Mouse (Mus musculus) myocyte (in vitro differentiated cells): ENCODE measurements around the gene 4930404N11Rik. TPM values are rescaled to one million over a fixed set of nuclear protein-coding genes. Genes with fewer than 3 reads are reported as not detected.

Experiments used
- H3K27me3 ChIP-seq: one replicate; pipeline ENCODE4 v1.6.1; 2011; ENCODE audit not compliant: control insufficient read depth, insufficient read depth, insufficient read length
- H3K36me3 ChIP-seq: one replicate; pipeline ENCODE4 v1.6.1; 2011; ENCODE audit not compliant: control insufficient read depth, insufficient read depth
- H3K4me2 ChIP-seq: one replicate; pipeline ENCODE4 v1.6.1; 2011; ENCODE audit warnings: low read depth, control low read depth
- H3K4me3 ChIP-seq: one replicate; pipeline ENCODE4 v1.5.1; 2011; ENCODE audit warnings: mild to moderate bottlenecking, control low read depth, moderate library complexity
- H3K79me2 ChIP-seq: one replicate; pipeline ENCODE4 v1.6.1; 2011; ENCODE audit not compliant: control insufficient read depth, insufficient read depth
- H3ac ChIP-seq: one replicate; pipeline ENCODE4 v1.6.1; 2011; ENCODE audit not compliant: control insufficient read depth, insufficient read length
- CEBPB ChIP-seq: IDR thresholded peaks from 2 replicates; pipeline ENCODE4 v1.6.1; 2011; ENCODE audit warnings: mild to moderate bottlenecking, moderate library complexity; ENCODE audit not compliant: poor library complexity, insufficient read depth, severe bottlenecking
- E2F4 ChIP-seq: IDR thresholded peaks from one replicate; pipeline ENCODE4 v1.6.1; 2011; ENCODE audit warnings: mild to moderate bottlenecking, control low read depth, moderate library complexity; ENCODE audit not compliant: insufficient read depth
- MAX ChIP-seq: IDR thresholded peaks from one replicate; pipeline ENCODE4 v1.6.1; 2011; ENCODE audit warnings: low read depth, mild to moderate bottlenecking, control low read depth
- MYOD1 ChIP-seq, 3 experiments: IDR thresholded peaks; one replicate each; pipeline ENCODE4 v1.6.1; 2011; ENCODE audit warnings: control low read depth in 2 of 3, low read depth in 2 of 3, mild to moderate bottlenecking in 2 of 3, moderate library complexity in 1 of 3; ENCODE audit not compliant: insufficient read length in 2 of 3, control insufficient read depth in 1 of 3
- MYOG ChIP-seq, 3 experiments: IDR thresholded peaks; one replicate each; pipeline ENCODE4 v1.6.1; 2011; ENCODE audit warnings: control low read depth in 2 of 3, low read depth in 2 of 3, mild to moderate bottlenecking in 2 of 3; ENCODE audit not compliant: insufficient read length in 2 of 3, control insufficient read depth in 1 of 3, insufficient read depth in 1 of 3
- POLR2A ChIP-seq: IDR thresholded peaks from one replicate; pipeline ENCODE4 v1.6.1; 2011; ENCODE audit warnings: low read depth, mild to moderate bottlenecking, control low read depth, moderate library complexity; ENCODE audit not compliant: insufficient read length
- POLR2AphosphoS2 ChIP-seq: IDR thresholded peaks from one replicate; pipeline ENCODE4 v1.6.1; 2011; ENCODE audit warnings: low read depth, control low read depth; ENCODE audit not compliant: insufficient read length
- REST ChIP-seq: IDR thresholded peaks from one replicate; pipeline ENCODE4 v1.6.1; 2011; ENCODE audit warnings: mild to moderate bottlenecking, control low read depth, moderate library complexity; ENCODE audit not compliant: insufficient read depth, insufficient read length
- SRF ChIP-seq: IDR thresholded peaks from one replicate; pipeline ENCODE4 v1.6.1; 2011; ENCODE audit warnings: low read depth; ENCODE audit not compliant: control insufficient read depth, insufficient read length
- TCF12 ChIP-seq: IDR thresholded peaks from one replicate; pipeline ENCODE4 v1.6.1; 2011; ENCODE audit warnings: mild to moderate bottlenecking, control low read depth; ENCODE audit not compliant: poor library complexity, insufficient read depth, severe bottlenecking
- TCF3 ChIP-seq: IDR thresholded peaks from one replicate; pipeline ENCODE4 v1.6.1; 2011; ENCODE audit warnings: low read depth, control low read depth; ENCODE audit not compliant: insufficient read length
- USF1 ChIP-seq: IDR thresholded peaks from one replicate; pipeline ENCODE4 v1.6.1; 2011; ENCODE audit warnings: low read depth, mild to moderate bottlenecking, control low read depth, moderate library complexity
- polyA plus RNA-seq: library from polyadenylated mRNA; unstranded; fragments of >200 nt; fragmentation: generic; extraction: Trizol; gene quantifications from one replicate; pipeline ENCODE4 v1.2.1, GENCODE M21; 2012; ENCODE audit warnings: missing spikeins

4930404N11Rik gene
- polyA plus RNA-seq, 1 experiment = 0.92 TPM

DNA sequence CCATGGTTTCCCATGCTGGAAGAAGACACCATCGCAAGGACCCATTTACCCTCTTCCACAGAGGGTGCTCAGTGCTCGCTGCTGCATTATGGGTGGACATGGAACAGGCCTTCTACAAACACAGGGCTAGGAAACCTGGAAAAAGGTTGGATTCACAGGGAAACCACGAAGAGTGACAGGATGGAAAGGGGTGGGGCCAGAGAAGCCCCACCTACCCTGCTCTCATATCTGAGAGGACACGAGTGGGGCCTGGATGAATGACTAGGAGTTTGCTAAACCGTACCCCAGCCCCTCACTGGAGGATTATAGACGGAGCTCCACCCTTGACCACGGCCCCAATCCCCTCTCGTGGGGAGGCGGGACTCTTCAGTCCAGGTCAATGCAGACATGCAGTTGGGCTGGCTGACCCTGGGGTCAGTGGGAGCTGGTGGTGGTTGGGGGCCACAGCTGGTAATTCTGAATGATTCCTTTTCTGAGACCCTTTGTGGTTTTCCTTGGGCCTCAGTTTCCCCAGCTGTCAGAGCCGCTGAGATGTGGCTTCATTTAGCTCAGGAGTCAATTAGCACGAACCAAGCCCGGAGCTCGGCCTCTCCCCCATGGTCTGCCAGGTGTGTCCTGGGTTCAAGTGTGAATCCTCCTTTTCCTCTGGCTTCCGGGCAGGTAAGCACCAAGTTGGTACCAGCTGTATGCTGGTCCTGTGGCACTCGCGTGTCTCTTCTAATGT is 47.1 kb upstream of the 4930404N11Rik start:
- peak overlapping the region; percentile 76 for H3K4me2 ChIP-seq
- no peaks in the 10 kb centered on the region for H3K27me3 ChIP-seq
- H3K36me3 ChIP-seq = peaks cover 2% of the 10 kb centered on the region
- no peak overlapping the region for H3ac ChIP-seq
- H3K4me3 ChIP-seq = no peak overlapping the region
- TF ChIP-seq CEBPB (no peak), POLR2A (no peak), REST (no peak), SRF (no peak), E2F4 (no peak)
- H3K79me2 ChIP-seq = peaks cover 47% of the 10 kb centered on the region

DNA sequence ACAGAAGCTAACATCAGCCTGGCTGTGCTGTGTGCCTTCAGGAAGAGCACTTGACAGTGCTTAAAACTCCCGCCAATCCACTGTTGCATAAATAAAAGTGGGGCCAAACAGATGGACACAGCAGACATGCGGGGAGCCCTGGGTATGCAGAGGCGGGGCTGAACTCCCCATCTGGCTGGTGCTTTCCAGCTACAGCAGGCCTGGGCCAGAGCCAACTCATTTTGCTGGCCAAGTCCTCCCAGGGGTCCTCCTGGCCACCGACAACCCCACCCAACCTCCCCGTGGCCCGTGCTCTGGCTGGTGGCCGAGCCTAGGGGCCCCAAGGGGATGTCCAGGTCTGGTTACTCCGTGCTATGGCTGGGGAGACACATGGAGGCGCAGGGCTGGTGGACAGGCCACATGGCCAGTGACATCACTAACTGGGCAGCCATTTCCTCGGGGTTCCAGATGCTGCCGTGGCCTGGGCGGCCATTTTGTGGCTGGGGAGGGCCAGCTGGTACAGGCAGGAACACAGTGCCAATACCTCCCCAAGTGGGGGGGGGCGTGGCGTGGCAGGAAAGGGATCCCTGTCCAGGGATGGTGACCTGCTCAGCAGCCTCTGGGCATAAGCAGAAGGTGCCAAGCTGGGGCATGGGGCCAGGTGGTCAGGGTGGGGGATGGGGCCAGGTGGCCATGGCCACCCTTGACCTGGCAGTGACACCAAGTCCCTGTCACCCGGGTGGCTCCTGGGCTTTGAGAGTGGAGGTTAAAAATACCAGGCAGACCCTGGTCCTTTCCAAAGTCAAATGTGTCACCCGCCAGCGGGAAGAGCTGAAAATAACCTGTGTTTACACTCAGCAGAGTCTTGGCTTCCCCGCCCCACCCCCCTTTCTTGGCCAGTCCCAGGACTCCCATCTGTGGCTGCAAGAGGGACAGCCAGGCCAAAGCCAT is 46.1 kb upstream of the 4930404N11Rik start:
- Histone ChIP-seq H3K79me2 (peaks cover 47% of the 10 kb centered on the region), H3K4me3 (no peak overlapping the region), H3K4me2 (peak overlapping the region; percentile 76), H3K27me3 (no peaks in the 10 kb centered on the region), H3K36me3 (no peaks in the 10 kb centered on the region), H3ac (no peak overlapping the region)
- TF ChIP-seq SRF (no peak), MYOD1 (IDR thresholded peaks at IDR 0.05; ENCODE audit: control insufficient read depth in 1 of 3, insufficient read length in 2 of 3, low read depth in 2 of 3) (peak in 1 of 3 experiments; percentile 1), E2F4 (peak; percentile 69), REST (no peak), TCF3 (no peak), MYOG (IDR thresholded peaks at IDR 0.05; ENCODE audit: control insufficient read depth in 1 of 3, insufficient read depth in 1 of 3, insufficient read length in 2 of 3, low read depth in 2 of 3) (peak in 2 of 3 experiments; percentile 2 to 57), MAX (no peak), TCF12 (no peak), CEBPB (no peak), POLR2AphosphoS2 (no peak), USF1 (peak; percentile 69), POLR2A (no peak)

DNA sequence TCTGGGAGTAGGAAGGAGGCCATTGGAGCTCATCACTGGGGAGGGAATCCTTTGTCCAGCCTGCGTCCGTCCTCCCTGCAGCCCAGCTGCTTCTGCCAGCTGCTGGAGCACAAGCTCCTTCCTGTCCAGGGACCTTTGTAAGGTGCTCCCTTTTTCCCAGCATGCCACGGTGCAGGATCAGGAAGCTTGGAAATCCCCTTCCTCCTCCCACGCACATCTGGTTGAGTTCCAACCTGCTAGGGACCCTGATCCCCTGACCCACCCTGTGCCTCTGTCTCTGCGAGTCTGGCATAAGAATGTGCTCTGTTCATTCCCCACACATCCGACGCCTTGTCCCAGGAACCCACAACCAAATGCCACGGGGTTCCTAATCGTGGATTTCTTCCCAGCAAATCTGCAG is 45.4 kb upstream of the 4930404N11Rik start:
- Histone ChIP-seq H3K36me3 (peaks cover 6% of the 10 kb centered on the region), H3K4me2 (peak overlapping the region; percentile 76)
- peak in 1 of 3 experiments; percentile 48 for TF ChIP-seq MYOD1 (IDR thresholded peaks at IDR 0.05; ENCODE audit: control insufficient read depth in 1 of 3, insufficient read length in 2 of 3, low read depth in 2 of 3)
- TF ChIP-seq E2F4 = no peak
- TF ChIP-seq MYOG (IDR thresholded peaks at IDR 0.05; ENCODE audit: control insufficient read depth in 1 of 3, insufficient read depth in 1 of 3, insufficient read length in 2 of 3, low read depth in 2 of 3) = no peak
- TF ChIP-seq MAX = no peak
- TF ChIP-seq SRF = no peak
- no peak for TF ChIP-seq CEBPB
- no peak for TF ChIP-seq REST
- no peak for TF ChIP-seq TCF3
- no peak for TF ChIP-seq TCF12

GRCm38 (mm10) chr10:81410350-81410749 is 44.7 kb upstream of the 4930404N11Rik start:
- H3K4me3 ChIP-seq = peak overlapping the region; percentile 5

More for the DNA sequence above, 45.4 kb upstream of the 4930404N11Rik start:
- no peak overlapping the region for H3ac ChIP-seq
- peaks cover 44% of the 10 kb centered on the region for H3K79me2 ChIP-seq
- H3K27me3 ChIP-seq = no peaks in the 10 kb centered on the region
- H3K4me3 ChIP-seq = no peak overlapping the region

DNA sequence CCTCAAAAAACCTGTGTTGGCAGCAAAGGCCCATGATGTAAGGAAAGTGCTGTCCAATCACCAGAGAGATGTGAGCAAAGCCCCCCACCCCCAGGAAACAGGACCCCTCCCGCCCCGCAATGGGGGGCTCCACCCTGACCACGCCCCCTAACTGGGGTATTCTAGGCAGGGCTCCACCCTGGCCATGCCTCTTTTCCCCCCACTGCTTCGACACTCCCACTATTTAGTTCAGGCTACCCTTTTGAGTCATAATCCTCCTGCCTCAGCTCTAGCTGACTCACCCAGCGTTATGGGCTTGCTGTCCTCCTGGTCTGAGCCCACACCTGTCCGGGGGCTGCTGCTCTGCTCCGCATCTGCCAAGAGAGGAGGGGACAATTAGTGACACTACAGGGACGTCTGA is 43.7 kb upstream of the 4930404N11Rik start:
- TF ChIP-seq POLR2AphosphoS2 (no peak), MYOD1 (IDR thresholded peaks at IDR 0.05; ENCODE audit: control insufficient read depth in 1 of 3, insufficient read length in 2 of 3, low read depth in 2 of 3) (peak in 1 of 3 experiments; percentile 76), MYOG (IDR thresholded peaks at IDR 0.05; ENCODE audit: control insufficient read depth in 1 of 3, insufficient read depth in 1 of 3, insufficient read length in 2 of 3, low read depth in 2 of 3) (peak in 1 of 3 experiments; percentile 47), E2F4 (no peak)
- peaks cover 28% of the 10 kb centered on the region for H3K79me2 ChIP-seq
- H3K36me3 ChIP-seq = peaks cover 19% of the 10 kb centered on the region
- H3K4me2 ChIP-seq = peak overlapping the region; percentile 76
- no peak overlapping the region for H3ac ChIP-seq
- no peaks in the 10 kb centered on the region for H3K27me3 ChIP-seq
- peak overlapping the region; percentile 5 for H3K4me3 ChIP-seq

More at GRCm38 (mm10) chr10:81410350-81410749, 44.7 kb upstream of the 4930404N11Rik start:
- peaks cover 12% of the 10 kb centered on the region for H3K36me3 ChIP-seq
- TF ChIP-seq POLR2AphosphoS2 (no peak), MYOD1 (IDR thresholded peaks at IDR 0.05; ENCODE audit: control insufficient read depth in 1 of 3, insufficient read length in 2 of 3, low read depth in 2 of 3) (peak in 1 of 3 experiments; percentile 9)
- H3K27me3 ChIP-seq = no peaks in the 10 kb centered on the region
- H3K79me2 ChIP-seq = peaks cover 38% of the 10 kb centered on the region
- H3K4me2 ChIP-seq = peak overlapping the region; percentile 76
- no peak overlapping the region for H3ac ChIP-seq
